Mouse (Mus musculus): ENCODE measurements around the gene Olfr15. TPM values are rescaled to one million over a fixed set of nuclear protein-coding genes. Genes with fewer than 3 reads are reported as not detected.
"Not testable (repeated sequence)": the region's sequence is repeated elsewhere in the genome, so short reads cannot be mapped to it uniquely, and the experiment has no call there.

Gene Olfr15
- total RNA-seq (2021): not detected
- long read RNA-seq, experiment 1: 0 reads
- long read RNA-seq, experiment 2: 0 reads

DNA sequence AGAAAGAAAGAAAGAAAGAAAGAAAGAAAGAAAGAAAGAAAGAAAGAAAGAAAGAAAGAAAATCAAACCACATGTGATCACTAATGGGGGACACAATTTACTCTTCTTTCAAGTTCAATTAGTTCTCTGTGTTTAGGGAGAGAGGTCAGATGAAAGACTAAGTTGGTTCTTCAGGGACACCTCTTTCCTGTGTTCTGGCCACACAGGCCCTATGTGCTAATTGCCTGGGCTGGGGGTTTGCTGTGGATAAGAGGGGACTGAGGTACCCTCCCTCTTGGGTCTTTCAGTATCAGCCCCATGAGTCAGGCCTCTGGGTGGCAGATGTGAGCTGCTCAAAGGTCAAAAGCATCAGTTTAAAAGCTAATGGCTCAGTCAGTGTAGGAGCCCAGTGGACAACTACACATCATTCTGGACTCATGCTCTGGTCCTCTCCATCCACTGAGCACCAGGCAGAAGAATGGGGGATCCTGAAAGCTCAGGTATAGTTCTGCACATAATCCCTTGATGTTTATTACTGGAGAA is at the start of gene Olfr15:
TSS of gene Olfr15 (plus strand) at position 291 of the 522 bp plus-strand sequence.
- DNase-seq: no peak

DNA sequence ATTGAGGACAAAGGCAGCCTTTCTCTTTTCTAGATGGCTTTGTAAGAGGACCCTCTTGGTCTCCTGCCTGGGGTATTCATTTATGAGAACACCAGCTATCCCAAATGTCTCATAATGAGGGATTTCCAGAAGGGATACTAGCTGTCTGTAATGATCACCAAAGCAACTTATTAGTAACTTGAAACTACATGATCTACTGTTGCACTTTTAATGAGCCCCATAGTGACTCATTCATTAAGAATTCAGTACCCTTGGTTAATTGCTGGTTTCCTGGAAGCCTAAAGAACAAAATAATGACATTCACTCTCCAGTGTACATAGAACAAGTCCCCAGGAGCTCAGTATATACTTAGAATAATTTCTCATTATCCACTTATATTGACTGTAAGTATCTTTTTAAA is 49.4 kb upstream of the Olfr15 start:
- DNase-seq: no peak

DNA sequence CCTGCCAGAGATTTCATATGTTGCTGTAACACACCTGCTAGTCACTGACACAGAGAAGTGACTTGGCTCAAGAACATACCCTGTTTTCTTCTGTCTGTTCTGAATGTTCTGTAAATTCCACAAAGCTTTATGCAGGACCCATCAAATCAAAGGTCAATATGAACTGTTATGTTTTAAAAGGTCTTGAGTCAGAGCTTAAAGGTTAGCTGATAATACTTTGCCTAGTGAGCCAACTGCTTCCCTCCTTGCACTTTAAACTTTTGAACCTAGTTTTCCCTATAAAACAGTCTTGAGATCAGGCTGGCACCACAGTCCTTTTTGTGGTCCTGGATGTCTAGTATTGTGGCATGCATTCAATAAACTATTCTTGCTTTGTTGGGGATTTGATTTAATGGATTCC is 42.3 kb upstream of the Olfr15 start:
- DNase-seq: no peak

- no peak for DNase-seq
These were observed 22.5 kb upstream of the Olfr15 start for GRCm38 (mm10) chr16:3808176-3808575.

DNA sequence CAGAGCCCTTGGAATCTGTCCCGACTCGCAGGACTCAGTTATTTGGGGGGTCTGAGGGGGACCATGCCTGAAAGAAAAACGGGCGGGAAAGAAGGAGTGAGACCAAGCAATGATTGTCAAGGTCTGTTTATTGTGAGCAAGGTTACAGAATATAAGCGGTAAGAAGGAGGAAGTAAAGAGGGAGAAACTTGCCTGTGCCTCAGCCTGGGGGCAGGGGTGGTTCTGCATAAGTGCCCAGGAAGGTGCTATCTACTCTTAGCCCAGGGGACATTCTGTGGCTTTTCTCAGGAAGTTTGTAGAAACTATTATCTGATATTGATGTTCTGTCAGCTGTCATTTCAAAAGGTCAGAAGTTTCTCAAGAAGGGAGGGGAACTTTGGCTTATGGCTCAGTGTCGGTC is 16.0 kb upstream of the Olfr15 start:
- not testable (repeated sequence) for DNase-seq

- DNase-seq: no peak
These were observed 10.5 kb upstream of the Olfr15 start for GRCm38 (mm10) chr16:3820202-3820601.

GRCm38 (mm10) chr16:3828021-3828420 is 2.7 kb upstream of the Olfr15 start:
- no peak for DNase-seq

DNA sequence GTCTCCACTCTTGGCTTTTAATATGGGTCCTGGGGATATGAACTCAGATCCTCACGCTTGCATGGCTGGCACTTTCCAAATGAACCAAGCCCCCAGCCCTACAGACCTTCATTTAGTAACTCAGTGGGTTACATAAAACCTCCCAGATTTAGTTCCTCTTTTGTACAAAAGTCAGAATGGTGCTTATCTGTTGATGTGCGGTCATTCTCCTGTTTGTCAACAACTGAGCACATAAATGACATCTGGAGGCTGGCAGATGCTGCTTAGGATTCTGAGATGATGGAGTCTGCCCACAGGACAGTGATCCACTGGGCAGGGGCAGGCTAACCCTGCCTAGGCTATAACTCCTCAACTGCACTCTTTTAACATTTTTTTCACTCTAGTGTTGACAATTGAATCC is 951 bp upstream of the Olfr15 start:
- DNase-seq: no peak

DNA sequence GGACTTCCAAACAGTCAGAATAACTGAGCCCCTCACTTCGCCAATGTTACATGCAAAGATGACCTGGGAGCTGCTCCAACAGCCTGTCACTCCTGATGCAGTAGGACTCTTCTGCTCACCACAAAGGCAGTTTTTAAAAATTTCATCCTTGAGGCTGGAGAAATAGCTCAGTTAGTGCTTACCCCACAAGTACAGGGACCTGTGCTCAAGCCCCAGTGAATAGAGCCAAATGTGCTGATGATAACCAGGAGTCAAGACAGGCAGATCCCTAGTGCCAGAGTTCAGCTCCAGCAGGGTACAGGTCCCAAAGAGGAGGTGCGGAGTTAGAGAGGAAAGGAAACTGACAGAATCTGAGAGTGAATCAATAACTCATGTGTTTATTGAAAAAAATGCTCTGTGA is 4.8 kb downstream of the Olfr15 start:
- no peak for DNase-seq

DNA sequence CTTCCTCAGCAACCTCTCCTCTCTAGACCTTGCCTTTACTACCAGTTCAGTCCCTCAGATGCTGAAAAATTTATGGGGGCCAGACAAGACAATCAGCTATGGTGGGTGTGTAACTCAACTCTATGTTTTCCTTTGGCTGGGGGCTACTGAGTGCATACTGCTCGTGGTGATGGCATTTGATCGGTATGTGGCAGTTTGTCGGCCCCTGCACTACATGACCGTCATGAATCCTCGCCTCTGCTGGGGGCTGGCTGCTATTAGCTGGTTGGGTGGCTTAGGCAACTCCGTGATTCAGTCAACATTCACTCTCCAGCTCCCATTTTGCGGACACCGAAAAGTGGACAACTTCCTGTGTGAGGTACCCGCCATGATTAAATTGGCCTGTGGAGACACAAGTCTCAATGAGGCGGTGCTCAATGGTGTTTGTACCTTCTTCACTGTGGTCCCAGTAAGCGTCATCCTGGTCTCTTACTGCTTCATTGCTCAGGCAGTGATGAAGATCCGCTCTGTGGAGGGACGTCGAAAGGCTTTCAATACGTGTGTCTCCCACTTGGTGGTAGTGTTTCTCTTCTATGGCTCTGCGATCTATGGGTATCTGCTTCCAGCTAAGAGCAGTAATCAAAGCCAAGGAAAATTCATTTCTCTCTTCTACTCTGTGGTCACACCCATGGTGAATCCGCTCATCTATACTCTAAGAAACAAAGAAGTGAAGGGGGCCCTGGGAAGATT is 8.6 kb downstream of the Olfr15 start:
- DNase-seq: peak; percentile 47

GRCm38 (mm10) chr16:3842989-3843388 is 12.3 kb downstream of the Olfr15 start:
- DNase-seq: no peak

DNA sequence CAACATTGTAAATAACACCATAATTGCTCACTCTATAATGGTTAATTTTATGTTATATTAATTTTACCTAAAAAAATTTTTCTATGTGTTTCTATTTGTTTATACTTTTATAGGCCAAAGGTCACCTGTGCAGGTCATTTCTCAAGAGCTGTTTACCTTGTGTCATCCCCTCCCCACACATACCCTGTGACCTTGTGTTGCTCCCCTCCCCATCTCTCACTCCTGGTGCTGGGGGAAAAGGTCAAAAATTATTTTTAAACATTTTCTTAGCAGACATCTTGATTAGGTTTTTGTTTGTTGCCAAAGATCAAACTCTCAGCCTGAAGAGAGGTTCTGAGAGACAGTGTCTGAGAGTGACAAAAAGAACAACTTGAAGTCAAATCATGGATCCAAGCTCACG is 13.1 kb downstream of the Olfr15 start:
- DNase-seq: no peak

- DNase-seq: peak; percentile 94
These were observed 16.2 kb downstream of the Olfr15 start, which contains the start of gene Zfp174 for GRCm38 (mm10) chr16:3846711-3847518. Gene Zfp174 (plus strand): TSS chr16:3847268.

GRCm38 (mm10) chr16:3847871-3848270 is 17.2 kb downstream of the Olfr15 start:
- DNase-seq: no peak

- no peak for DNase-seq
These were observed 17.7 kb downstream of the Olfr15 start for GRCm38 (mm10) chr16:3848416-3848815.

DNA sequence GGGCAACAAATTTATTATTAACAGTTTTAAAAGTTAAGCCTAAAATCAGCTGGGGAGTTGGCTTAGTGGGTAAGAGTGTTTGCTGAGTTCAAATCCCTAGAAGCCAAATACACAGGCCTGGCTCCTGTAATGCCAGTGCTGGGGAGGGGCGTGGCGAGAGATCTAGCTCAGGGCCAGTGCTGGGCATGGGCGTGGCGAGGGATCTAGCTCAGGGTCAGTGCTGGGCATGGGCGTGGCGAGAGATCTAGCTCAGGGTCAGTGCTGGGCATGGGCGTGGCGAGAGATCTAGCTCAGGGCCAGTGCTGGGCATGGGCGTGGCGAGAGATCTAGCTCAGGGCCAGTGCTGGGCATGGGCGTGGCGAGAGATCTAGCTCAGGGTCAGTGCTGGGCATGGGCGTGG is 20.6 kb downstream of the Olfr15 start:
- DNase-seq: peak; percentile 65

- no peak for DNase-seq
These were observed 21.9 kb downstream of the Olfr15 start for GRCm38 (mm10) chr16:3852586-3852985.

GRCm38 (mm10) chr16:3854437-3855182 is 23.9 kb downstream of the Olfr15 start:
- no peak for DNase-seq

DNA sequence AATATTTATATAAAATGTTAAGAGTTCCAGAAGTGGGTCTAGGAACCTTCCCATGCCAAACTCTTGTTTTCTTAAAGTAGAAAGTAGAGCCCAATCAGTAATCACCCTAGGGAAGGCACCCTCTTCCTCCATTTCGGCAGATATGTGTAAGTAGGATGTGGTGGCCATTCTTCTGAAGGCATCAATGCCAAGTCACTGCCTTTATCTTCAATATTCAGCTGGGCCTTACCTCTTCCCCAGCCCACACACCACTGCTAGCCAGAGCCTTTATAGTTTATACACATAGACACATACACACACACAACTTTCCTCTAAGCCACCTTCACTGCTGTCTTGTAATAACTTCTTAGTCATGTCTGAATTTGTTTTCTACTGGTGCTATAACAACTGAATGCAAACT is 25.1 kb downstream of the Olfr15 start:
- DNase-seq: no peak

GRCm38 (mm10) chr16:3859254-3859653 is 28.6 kb downstream of the Olfr15 start:
- DNase-seq: no peak

DNA sequence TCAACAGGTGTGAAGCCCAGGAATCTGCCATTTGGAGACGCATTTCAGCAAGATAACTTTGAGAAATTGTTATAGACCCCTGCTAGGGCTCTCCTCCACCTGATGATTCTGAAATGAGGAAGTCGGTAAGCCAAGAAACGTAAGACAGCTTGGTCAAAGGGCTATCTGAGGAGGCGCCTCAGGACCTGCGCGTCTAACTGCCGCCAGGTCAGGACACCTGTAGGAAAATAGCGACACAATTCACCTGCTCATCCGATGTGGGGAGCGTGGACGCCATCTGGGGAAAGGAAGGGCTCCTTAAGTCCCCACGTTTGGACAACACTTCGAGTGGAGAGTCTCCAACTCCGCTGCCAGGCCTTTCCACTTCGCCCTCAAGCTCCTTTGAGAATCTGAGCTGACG is 41.1 kb downstream of the Olfr15 start:
- no peak for DNase-seq

- DNase-seq: peak; percentile 94
These were observed 41.8 kb downstream of the Olfr15 start, which contains the start of gene Naa60 for GRCm38 (mm10) chr16:3872216-3873047. Gene Naa60 (plus strand): TSS chr16:3872375.

Data from adrenal gland, postnatal 10 days (tissue).